Mouse (Mus musculus): ENCODE measurements at regions not wholly inside any gene's neighbourhood (a gene's known extent, or its start where the extent isn't known, plus 50 kb on each side); places are given as distances from the start of the nearest gene placed in this dataset.

DNA sequence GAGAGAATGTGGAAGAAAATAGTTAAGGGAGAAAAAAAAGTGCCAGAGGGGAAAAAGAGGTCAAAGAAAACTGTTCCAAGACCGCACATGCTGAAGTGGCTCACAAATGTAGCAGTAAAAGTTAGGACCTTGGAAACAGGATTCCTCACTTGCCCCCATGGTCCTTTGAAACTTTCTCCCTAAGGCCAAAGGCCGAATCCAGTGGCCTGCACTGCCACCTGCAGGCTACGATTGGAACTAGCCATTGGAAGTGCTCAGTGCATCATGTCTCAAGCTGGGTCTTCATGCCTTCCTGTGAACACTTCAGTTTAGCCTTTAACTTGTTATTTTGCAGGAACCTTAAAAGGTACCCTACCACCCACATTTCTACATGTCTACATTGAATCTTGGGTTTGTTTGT, 56.3 kb upstream of the Mctp2 start:
- DNase-seq = peak; percentile 79

DNA sequence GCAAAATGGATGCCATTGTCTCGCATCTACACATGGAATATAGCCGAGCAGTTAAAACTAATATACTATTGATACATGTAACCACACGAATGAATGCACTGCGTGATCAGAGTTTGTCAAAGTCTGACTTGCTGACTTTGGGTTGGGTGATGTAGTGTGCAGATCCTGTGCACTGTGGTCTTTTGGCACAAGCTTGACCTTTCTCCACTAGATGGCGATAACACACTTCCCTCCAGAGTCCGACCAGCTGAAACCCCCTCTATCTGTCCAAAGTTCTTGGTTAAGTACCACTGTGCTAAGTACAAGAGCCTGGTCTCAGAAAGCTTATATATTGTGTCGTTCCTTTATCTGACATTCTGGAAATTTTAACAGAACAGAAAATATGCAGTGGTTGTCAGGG, 84.9 kb upstream of the Mctp2 start:
- DNase-seq = peak; percentile 27

DNA sequence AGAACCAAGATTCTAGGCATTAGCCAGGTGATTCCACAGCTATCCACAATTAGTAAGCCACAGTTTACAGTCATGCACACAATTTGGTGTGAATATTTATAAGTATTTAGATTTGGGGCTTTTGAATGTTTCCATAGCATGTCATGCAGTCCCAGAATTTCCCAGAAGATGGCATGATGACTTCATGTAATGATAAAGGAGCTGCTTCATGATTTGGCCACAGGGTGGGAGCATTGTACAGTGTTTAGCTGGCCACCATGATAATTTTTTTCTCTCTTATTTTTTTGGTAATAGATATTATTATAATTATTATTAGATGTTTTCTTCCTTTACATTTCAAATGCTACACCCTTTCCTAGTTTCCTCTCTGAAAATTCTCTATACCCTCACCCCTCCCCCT, 93.6 kb upstream of the Mctp2 start:
- DNase-seq = peak; percentile 74

DNA sequence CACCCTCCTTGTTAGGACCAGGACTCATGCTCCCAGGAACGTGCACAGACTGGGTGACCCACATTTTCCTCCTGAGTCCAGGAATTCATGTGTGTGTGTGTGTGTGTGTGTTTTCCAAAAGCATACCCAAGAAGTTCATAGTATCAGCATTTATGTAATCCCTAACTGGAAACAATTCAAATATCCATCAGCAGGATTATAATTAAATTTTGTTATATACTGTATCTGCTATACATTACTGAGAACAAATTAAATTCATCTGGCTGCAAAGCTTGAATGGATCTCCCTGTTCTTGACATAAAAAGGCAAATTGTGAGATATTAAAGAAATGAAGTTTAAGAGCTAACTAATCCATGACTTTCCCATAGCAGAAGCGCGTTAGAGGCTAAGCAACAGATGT, 99.7 kb upstream of the Mctp2 start:
- no peak for DNase-seq

DNA sequence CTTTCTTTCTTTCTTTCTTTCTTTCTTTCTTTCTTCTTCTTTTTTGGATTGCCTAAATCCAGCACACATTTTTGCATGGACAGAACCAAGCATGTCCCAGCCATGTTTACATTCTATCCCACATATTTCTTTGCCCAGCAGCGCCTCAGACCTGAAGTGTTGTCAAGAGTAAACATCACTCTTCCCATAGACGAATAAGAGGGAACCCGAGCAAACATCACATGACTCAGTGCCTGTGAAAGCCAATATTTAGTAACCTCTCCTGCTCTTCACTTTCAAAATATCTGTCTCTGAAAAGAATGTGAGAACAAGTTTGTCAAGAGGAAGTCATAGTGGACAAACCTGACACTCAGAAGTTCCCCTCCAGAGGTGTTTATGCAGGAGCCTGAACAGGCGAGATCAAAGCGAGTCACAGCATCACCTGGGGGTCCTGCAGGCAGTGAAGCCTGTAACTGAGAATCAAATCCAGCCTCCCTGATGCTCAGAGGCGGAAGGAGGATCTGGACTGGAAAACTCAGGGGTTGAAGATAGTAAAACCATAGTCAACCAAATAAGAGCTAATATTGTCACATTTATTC, 102.1 kb upstream of the Mctp2 start:
- no peak for DNase-seq

DNA sequence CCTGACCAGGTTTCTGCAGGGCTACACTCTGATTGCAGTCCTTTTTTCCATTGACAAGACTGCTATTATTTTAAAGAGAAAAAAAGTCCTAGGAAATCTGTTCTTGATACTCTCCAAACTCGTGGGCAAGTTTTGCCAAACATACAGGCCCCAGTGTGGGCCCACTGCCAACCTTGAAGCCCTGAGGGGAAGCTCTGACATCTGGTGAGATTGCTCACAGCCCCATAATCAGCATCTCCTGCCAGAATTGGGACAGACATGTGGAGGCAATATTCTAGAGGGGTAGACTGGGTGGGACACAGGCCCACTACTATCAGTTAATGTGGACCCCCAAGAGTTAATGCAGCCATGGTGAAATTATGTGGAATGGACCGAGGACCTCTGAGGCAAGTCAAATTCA, 132.1 kb upstream of the Mctp2 start:
- peak; percentile 59 for DNase-seq

DNA sequence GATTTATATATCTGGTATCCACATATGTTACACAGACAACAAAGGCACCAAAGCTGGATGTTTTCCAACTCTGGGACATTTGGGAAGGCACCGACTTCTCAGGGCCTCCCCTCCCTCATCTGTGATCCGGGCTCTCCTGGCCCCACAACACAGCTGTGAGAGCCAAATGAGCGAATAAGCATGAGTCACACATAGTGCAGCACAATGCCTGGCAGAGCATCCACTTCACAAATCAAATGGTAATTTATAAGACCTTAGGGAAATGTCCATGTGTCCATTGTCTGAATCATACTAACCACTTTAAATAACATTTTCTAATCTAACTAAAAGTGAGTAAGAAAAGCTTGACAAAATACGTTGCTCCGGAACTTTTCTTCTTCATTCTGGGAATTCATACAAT, 135.6 kb upstream of the Mctp2 start:
- DNase-seq = peak; percentile 42

DNA sequence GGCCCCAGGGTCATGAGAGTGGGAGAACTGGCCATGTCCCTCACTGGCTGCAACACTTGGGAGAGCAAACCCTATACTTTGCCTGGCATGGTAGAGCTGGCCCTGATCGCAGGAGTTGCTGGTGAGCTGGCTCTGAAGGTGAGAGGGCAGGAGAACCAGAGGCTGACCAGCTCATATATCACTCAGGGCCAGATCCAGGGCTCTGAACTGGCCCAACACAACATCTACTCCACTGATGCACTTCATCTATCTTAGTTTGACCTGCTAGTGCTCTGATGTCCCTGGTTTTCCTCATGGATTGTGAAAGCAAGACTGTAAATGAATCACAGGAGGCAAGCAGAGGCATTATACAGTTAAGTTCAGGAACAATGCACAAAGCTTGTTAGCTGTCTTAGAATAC, 137.6 kb upstream of the Mctp2 start:
- DNase-seq = no peak

DNA sequence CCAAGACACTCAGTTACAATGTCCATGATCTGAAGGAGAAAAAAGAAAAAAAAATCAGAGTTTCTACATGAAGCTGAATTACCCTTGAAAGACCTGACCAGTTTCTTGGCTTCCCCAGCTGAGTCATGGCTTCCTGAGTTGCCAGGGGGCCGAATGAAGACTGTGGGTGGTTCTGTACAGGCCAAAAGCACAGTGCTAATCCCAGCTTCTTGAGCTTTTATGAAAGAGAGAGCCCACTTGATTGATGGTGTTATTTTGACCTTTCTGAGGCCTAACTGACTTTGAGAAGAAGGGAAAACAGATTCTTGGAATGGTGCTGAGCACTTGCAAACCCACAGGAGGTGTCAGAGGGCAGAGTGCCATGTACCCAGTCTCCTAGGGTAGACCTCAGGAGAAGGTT, 138.4 kb upstream of the Mctp2 start:
- no peak for DNase-seq

DNA sequence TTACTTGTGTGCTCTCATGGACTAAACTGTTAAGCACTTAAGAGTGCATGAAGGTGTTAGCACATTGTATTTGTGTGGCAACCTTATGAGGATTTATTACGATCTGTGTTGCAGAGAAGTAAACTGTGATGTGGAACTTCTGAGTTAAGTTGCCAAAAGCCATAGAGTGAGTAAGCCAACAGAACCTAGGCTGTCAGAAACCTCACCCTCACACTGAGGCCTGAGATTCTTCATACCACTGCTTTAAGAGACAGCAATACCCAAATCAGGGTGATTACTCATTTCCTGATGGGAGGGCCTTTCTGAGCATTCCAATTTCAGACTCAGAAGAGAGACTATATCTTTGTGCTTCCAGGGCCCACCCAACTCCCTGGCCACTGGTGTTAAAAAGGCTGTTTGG, 140.5 kb upstream of the Mctp2 start:
- DNase-seq = no peak

DNA sequence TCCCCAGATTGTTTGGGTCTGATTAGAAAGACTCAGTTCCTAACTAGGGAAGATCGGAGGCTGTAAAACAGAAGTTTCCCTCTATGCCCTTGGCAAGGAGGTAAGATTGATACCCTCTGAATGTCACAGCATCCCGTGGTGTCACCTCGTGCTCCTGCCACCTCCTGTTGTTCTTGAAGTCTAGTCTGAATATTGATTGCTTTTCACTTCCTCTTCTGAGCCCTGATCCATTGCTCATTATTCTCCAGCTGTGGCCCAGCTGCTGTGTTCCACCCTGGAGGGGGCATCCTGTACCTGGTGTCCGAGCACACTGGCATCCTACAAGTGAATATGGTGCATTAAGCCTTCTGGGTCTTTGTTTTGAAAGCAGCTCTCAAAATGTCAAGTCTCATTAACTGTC, 156.6 kb upstream of the Mctp2 start:
- no peak for DNase-seq

DNA sequence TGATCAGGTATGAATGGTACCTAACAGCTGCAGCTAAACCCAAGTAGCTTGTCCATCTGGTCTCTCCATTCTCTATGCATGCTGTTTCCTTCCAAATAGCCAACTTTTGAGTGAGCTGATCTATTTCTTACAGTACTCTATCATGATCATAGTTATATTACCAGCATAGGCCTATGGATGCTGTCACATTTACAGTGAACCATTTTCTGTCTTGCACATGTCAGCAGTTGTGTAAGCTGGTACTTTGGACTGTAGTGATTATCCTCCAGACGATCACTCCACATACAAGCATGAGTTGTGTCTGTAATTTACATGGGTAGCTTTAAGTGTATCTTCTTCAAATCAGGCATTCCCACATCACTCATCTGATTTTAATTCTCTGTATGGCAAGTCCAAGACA, 158.2 kb upstream of the Mctp2 start:
- no peak for DNase-seq

DNA sequence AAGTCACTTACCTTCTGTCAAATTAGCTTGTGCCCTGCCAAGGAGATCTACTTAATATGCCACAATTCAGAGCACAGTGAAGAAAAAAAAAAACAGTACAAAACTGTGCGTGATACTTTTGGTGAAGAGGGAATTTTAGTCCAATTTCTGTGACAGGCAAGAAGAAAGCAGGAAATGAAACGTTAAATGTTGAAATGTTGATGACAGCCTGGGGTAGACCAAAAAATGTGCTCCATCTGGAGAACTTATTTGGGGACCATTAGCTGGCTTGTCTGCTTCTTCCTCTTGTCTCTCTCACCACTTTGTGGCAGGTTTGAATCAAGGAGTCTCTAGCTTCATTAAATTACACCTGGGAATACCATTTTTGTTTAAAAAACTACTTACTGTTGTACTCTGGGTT, 163.3 kb upstream of the Mctp2 start:
- DNase-seq = no peak

DNA sequence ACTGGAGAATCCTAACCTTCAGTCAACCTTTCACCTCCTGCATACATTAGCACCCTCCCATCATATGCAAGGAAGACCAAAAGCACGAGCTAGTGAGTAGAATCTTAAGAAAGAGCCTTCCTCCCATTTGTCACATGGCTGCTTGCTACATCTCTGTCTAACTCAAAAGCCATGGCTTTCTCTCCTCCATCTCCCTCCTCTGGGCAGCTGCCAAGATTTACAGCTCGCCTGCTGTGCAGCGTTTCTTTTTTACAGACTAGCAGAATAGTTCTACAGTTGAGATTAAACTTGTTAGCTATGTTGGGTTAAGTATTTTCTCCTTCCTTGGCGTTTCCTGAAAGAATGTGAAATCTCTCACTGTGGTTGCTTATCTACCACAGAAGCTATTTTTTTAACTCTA, 168.3 kb upstream of the Mctp2 start:
- DNase-seq = peak; percentile 41

DNA sequence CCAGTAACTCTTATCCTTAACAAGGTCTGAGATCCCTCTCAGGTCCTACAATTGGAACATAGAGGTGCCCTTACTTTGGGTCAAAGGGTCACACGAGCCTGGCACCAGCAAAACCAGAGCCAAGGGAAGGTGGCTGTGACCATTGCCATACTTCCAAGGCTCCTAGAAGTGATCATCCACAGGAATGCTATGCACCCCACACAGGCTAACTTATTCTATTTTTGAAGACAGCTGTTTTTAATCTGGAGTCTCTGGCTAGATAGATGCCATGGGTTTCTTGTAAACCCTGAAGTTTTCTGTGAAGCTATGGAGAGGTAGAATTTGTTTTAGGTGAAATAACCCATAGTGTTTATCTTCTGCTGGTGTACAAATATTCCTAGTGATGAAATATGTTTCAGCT, 172.5 kb upstream of the Mctp2 start:
- no peak for DNase-seq

DNA sequence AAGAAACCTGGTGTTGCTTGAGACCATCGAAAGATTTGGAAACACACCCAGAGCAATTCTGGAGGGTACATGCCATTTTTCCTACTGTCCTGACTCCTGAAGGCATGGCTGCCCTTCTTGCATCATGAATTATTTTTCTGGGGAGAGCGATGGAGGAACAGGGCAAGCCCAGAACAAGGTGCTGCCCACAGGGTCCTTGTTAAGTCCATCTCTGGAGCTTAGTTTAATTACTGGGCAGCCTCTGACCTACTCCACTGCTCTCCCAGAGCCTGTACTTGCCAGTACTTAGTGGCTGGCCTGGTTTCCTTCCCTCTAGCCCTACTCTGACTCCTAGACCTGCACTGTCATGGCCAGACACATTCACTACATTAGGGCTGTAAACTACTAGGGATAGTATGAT, 174.9 kb upstream of the Mctp2 start:
- no peak for DNase-seq

DNA sequence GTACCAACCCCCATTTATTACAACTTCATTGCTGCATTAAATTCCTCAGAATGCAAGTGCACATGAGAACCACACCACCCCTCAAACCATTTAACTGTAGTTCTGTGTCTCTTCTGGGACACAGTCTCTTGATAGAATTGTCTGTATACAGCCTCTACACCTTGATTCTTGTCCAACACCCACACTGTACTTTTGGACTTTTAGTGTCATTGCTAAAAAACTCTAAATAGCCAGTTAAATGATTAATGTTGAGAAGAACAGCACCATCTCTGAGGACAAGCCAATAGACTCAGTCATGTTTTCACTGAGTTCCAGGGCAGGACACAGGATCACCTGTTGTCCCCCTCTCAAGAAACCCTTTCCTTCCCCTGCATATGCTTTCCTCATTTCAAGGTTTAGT, 183.8 kb upstream of the Mctp2 start:
- no peak for DNase-seq

DNA sequence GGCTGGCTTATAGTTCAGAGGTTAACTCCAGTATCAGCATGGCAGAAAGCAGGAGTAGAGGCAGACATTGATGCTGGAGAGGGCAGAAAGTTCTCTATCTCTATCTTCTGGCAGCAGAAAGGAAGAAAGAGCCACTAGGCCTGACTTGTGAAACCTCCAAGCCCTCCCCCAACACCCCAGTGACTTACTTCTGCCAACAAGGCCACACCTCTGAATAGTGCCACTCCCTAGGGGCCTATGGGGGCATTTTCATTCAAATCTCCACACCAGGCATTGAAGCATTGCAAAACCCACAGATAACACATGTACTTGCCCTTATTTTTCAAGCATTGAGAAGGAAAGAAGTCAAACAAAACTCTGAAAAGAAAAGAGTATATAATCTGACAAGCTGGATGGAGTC, 186.9 kb upstream of the Mctp2 start:
- DNase-seq = no peak

DNA sequence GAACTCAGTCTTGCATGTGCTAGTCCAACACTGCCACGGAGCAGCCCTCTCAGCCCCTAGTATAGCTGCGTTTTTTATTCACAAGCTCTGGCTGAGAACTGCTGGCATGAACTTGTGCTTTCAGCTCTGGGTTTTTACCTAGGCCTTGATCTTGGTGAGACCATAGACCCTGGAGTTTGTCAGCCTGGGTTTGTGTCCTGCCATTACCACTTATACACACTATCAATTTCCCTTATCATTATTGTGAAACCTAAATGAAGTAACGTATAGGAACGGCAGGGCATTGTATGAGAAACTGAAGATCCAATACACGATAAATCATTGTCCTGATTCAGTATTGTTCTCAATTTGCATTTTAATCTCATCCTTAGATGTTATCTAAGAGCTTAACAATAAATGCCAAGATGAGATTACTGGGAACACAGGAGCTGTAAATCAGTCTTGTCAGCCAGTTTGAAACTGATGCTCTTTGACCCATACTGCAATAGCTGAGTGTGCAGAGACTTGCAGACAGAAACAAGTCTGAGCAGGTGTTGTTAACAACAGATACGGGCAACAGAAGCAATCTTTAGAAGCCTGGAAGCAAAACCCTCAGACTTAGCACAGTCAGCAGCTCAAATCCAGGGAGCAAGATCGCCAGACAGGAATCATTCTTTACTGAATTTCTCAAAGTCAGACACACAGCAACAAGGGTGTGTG, 190.7 kb upstream of the Mctp2 start:
- DNase-seq = no peak

DNA sequence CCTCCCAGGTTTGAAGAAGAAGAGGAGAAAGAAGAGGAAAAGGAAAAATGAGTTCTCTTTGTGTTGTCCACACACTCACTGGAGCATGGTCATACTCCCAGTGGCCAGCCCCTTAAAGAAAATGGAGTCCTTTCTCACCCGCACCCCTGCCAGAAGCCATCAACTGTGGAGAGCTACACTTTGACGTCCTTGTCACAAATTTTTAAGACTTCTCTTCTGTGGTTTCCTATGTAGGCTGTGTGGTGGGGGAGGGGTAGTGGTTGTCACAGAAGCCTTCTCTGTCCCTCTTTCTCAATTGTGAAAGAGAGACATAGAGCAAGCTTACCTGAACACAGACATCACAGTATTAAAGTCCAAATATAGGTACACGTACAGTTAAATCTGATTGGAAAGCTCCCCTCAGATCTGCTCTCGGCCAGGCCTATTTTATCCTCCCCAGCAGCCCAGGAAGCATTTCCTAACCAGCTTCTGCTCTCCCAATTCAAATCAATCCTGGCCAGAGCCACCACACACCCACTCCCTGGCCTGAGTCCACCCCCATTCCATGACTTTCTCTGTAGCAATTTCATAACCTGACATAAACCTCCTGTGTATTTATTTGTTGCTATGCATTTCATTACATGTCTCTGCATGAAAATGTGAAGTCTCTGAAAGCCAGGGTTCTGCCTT, 192.3 kb upstream of the Mctp2 start:
- DNase-seq = peak; percentile 59

DNA sequence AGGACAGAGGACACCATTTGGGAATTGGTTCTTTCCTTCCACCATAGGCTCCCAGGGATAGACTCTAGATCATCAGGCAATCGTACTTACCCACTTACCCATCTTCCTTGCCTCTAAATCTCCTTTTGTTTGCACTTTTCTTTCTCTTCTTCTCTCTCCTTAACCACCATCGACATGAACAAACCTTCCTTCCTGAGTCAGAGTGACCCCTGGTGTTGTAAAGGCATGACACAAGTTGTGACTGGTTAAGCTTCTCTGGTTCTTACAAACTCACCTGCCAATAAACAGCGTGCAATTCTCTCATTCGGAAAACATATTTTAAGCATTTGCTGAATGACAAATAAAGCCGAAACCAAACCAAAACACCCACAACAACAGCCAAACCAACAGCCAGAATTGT, 193.4 kb upstream of the Mctp2 start:
- no peak for DNase-seq

DNA sequence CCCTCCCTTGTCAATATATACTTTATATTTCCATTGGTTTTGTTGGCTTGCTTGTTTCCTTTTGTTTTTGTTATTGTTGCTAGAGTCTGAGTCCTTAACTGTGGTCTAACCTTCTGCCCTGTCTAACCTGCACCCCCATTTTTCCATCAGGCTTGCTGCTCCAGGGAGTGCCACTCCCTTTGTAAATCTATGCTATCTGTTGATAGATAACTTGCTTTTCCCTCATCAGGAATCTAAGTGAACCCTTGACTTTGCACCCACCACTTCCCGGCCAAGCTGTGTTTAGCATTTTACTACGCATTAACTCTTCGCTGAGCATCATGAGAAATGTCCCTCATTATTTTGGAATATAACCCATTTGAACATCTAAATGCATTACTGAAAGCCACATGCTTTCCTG, 193.8 kb upstream of the Mctp2 start:
- DNase-seq = no peak

DNA sequence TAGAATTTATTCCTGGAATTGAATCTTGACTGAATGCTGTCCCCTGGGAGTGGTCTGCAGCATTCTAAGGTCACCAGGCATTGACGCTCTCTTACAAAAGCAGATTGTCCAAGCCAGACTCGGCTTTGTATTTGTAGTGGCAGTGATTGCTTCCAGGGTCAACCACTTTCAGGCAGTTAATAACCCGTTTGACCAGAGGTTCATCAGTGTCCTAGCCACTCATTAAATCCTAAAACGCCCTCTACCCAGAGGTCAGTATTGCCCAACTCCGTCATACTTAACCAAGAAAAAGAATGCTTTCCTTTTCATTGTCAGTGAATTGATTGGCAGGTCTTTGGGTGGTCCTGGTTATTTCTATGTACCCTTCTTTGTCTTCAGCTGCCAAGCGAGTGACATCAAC, 194.6 kb upstream of the Mctp2 start:
- DNase-seq = no peak

DNA sequence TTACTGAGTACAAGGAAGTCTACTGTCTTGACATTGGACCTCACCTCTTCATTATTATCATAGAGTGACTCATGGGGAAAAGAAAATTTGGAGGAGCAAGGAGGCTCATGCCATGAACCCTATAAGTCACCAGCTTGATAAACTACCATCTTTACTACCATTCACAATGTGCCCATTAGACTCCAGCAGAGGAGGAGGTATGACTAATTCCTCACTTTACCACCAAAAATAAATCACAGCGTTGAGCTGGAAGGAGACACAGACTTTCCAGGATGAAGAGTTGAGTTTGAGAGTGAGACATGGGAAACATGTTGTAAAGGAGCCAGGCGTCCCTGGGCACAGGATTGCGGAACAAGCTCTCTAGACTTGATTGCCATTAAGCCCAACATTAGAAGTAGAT, 195.0 kb upstream of the Mctp2 start:
- no peak for DNase-seq

DNA sequence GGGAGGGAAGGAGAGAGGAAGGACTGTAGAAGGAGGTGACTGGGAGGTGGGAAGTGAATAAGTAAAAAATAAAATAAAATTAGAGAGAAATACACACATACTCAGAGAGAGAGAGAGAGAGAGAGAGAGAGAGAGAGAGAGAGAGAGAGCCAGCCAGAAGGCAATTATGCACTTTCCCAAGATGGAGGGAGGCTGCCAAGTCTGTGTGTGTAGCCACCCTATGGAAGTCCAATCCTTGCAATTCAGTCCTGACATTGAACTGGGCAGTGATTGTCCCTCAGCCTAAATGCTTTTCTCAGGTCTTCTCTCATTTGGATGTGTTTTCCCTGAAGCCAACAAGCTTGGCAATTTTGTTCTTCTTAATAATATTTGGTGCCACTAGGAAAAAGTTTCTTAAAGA, 197.3 kb upstream of the Mctp2 start:
- DNase-seq = no peak
